Mouse (Mus musculus) small intestine, adult 2 months (tissue): ENCODE data around the gene Dock8.

Source experiments
- CTCF ChIP-seq: fragments of 200-500 bp; IDR thresholded peaks from 2 replicates; pipeline ENCODE4 v1.5.1; 2012; ENCODE audit warnings: low read depth, mild to moderate bottlenecking, control low read depth, inconsistent platforms, low read length, moderate library complexity, mixed read lengths; ENCODE audit not compliant: insufficient replicate concordance, insufficient read length; ENCODE audit errors: extremely low read depth
- POLR2A ChIP-seq: fragments of 200-500 bp; IDR thresholded peaks from 2 replicates; pipeline ENCODE4 v1.6.1; 2012; ENCODE audit warnings: low read depth, mild to moderate bottlenecking, control low read depth, inconsistent platforms, low read length, moderate library complexity

- TF ChIP-seq CTCF, result no peak
- TF ChIP-seq POLR2A, result no peak
Measured at GRCm38 (mm10) chr19:25097506-25097905, 98.2 kb downstream of the Dock8 start.
